Mouse (Mus musculus) olfactory bulb, adult 2 months (tissue): ENCODE data around the gene Aldh3b1. TPM values are rescaled to one million over a fixed set of nuclear protein-coding genes. Genes with fewer than 3 reads are reported as not detected.

Experiments
- H3K27ac ChIP-seq: fragments of 200-500 bp; 2 replicates; pipeline ENCODE4 v1.5.1; 2012; ENCODE audit warnings: low read depth, low read length; ENCODE audit not compliant: insufficient read depth
- H3K4me1 ChIP-seq: fragments of 200-500 bp; 2 replicates; pipeline ENCODE4 v1.6.1; 2012; ENCODE audit warnings: low read length; ENCODE audit not compliant: control insufficient read depth, insufficient read depth
- H3K4me3 ChIP-seq: fragments of 200-500 bp; 2 replicates; pipeline ENCODE4 v1.5.1; 2012; ENCODE audit warnings: mild to moderate bottlenecking, low read depth, low read length, moderate library complexity; ENCODE audit not compliant: insufficient read depth
- CTCF ChIP-seq: fragments of 200-500 bp; IDR thresholded peaks from 2 replicates; pipeline ENCODE4 v1.5.1; 2012; ENCODE audit warnings: low read depth, mild to moderate bottlenecking, low read length, moderate library complexity; ENCODE audit not compliant: insufficient read depth
- POLR2A ChIP-seq: fragments of 200-500 bp; IDR thresholded peaks from 2 replicates; pipeline ENCODE4 v1.6.1; 2012; ENCODE audit warnings: mild to moderate bottlenecking, low read depth, low read length, moderate library complexity; ENCODE audit not compliant: insufficient read depth
- WGBS: fragments of 180-500 bp; shearing (Covaris S2); methylation state at CpG from one replicate; pipeline ENCODE4 v1.1.7; 2018; 5-methylcytosine and 5-hydroxymethylcytosine counted together
- polyA plus RNA-seq: library from polyadenylated mRNA; stranded (reverse); fragments of >200 nt; gene quantifications from 2 replicates; pipeline ENCODE4 v1.2.4, GENCODE M21; 2012; ENCODE audit warnings: low replicate concordance; ENCODE audit not compliant: missing spikeins, insufficient read depth, insufficient read length

Gene Aldh3b1
- polyA plus RNA-seq, 1 experiment: not detected

DNA sequence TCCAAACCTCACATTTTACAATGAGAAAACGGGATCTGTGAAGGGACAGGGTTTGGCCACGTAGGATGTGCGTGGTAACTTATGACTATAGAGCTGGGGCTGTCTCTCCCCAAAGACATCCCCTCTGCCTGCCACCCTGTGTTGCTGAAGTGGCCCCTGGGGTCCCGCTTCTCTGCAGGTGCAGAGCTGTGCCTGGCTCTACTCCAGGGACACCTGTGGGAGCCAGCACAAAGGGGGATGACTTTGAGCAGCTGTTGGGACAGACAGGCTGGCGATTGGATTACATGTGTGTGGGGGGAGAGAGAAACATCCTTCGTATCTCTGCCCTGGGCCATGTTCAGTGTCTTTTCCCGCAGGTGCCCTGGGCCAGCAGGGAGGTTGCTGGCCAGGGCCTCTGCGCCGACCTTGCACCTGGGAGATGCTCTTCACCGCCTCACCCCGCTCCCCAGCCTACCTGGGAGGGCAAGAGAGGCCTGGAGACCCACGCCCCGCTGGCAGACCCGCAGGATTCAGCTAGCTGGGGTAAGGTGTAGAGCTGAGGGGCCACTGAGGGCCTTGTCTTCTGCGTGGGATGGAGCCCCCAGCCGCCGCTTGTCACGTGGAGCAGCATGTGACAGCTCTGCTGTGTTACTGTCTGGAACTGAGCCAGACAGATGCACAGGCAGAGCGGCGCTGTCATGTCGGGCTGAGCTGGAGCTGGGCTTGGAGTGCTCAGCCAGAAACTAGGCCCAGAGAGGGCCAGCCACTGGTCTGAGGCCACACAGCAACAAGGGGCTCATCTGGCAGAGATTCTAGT, 852 bp upstream of the Aldh3b1 start:
- peaks cover 25% of the 10 kb centered on the region for H3K4me1 ChIP-seq
- H3K4me3 ChIP-seq: no peak overlapping the region
- 69% methylated on average over 21 of the region's 21 CpGs for WGBS
- no peak for TF ChIP-seq POLR2A
- TF ChIP-seq CTCF: no peak
- H3K27ac ChIP-seq: peak overlapping the region; percentile 9

DNA sequence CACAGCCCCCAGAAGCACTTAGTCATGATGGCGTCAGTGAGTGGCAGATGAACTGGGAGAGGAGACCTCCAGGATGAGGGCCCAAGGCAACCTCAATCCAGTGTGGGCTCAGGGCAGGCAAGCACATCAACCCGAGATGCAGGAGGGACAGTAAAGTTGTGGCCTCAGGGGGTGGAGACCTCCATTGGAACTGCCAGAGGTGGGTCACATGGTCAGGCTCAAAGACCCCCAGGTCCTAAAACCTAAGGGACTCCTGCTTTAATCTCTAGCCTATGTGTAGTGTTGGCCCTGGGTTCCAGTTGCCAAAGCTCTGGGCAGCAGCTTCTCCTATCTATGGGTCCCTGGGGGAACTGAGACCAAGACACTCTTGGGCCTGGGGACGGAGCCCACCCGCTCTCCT, 829 bp downstream of the Aldh3b1 start:
- H3K27ac ChIP-seq: no peak overlapping the region
- WGBS: 69% methylated on average over 4 of the region's 4 CpGs

DNA sequence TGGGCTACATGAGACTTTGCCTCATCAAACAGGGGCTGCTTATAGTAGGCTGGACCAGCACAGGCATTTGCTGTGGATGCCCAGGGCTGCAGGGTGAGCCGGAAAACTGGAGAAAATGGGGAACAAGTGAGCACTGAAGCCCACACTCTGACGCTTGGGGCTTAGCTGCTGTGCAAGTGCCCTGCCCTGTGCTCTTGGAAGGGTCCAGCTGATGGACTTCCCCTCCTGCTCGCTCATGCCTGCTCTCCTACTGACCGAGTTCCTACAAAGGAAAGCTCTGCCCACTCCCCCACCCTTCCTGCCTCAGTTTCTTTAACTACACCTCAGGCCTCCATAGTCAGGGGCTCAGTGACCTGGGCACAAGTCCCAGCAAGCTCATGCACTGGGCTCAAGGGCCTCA, 1.6 kb downstream of the Aldh3b1 start:
- no peak for TF ChIP-seq CTCF
- TF ChIP-seq POLR2A: no peak
- H3K4me3 ChIP-seq: no peak overlapping the region
- H3K27ac ChIP-seq: no peak overlapping the region
- 88% methylated on average over 4 of the region's 4 CpGs for WGBS
- peaks cover 30% of the 10 kb centered on the region for H3K4me1 ChIP-seq

More for the DNA sequence above, 829 bp downstream of the Aldh3b1 start:
- H3K4me1 ChIP-seq: peaks cover 27% of the 10 kb centered on the region
- H3K4me3 ChIP-seq: no peak overlapping the region
- TF ChIP-seq CTCF (no peak), POLR2A (no peak)

DNA sequence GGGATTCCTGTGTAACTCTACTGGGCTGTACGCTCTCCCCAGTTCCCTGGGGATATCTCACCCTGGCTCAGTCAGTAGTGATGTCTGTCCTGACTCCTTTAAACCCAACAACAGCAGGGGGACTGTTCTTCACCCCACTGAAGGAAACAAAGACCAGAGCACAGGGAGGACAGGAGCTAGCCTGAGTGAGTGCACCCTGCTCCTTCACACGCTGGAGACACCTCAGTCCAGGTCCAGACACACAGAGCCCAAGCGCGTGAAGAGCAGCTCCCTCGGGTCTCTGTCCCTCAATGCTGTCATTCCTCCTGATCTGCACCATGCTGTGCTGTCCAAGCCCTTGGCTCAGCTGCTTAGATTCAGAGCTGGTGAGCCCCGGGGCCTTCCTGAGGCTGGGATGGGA, 2.9 kb downstream of the Aldh3b1 start:
- peaks cover 30% of the 10 kb centered on the region for H3K4me1 ChIP-seq
- 61% methylated on average over 6 of the region's 6 CpGs for WGBS
- no peak for TF ChIP-seq POLR2A
- no peak for TF ChIP-seq CTCF
- no peak overlapping the region for H3K27ac ChIP-seq
- no peak overlapping the region for H3K4me3 ChIP-seq

DNA sequence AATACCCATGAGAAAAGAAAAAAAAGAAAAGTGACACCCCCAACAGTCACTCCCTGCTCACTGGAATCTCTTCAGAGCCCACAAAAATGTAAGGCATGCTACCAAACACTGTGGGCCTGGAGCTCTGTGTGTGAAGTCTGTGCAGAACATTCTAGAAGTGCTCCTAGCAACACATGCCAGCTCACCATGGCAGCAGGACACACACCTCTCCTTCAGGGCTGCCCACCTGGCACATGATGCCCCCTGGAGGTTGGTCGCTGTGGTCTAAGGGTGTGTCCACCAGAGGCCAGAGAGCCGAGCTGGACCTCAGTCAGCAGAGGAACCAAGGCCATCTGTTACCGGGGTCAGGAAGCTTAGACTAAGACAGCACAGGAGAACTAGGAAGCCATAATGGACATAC, 3.3 kb downstream of the Aldh3b1 start:
- H3K27ac ChIP-seq: no peak overlapping the region
- 70% methylated on average over 3 of the region's 3 CpGs for WGBS
- H3K4me1 ChIP-seq: peaks cover 30% of the 10 kb centered on the region
- TF ChIP-seq CTCF (no peak), POLR2A (no peak)
- H3K4me3 ChIP-seq: no peak overlapping the region

DNA sequence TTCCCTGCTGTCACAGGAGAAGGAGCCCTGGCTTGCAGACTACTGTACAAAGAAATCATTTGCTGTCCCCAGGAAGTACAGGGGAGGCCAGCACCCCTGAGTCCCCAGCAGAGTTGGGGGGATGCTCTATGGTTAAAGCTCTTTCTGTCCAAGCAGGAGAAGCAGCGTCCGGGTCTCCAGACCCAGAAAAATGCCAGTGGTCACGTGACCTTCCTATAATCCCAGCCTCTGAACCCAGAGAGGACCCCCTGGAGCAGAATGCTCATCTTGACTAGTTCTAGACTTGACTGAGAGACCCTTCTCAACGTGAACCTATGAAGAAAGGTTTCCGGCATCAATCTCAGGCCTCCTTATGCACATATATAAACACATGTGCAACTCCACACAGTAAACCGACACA, 3.7 kb downstream of the Aldh3b1 start:
- Histone ChIP-seq H3K27ac (no peak overlapping the region), H3K4me3 (no peak overlapping the region), H3K4me1 (peaks cover 30% of the 10 kb centered on the region)
- WGBS: 84% methylated on average over 6 of the region's 6 CpGs
- TF ChIP-seq POLR2A (no peak), CTCF (no peak)

DNA sequence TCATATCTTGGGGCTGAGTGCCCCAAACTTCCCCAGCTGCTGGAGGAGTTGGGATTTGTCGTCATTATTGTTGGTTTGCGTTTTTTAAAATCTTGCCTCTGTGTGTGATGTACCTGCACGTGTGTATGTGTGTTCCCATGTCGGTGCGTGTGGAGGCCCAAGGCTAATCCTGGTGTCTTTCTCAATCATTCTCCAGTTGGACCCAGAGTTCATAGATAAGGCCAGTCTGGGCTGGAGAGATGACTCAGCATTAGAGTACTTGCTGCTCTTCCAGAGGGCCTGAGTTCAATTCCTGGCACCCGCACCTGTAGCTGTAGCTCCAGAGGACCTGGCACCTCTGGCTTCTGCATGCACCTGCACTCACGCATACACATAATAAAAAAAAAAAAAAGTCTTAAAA, 4.7 kb downstream of the Aldh3b1 start:
- TF ChIP-seq POLR2A: no peak
- Histone ChIP-seq H3K27ac (no peak overlapping the region), H3K4me1 (peaks cover 20% of the 10 kb centered on the region), H3K4me3 (no peak overlapping the region)
- 90% methylated on average over 7 of the region's 7 CpGs for WGBS

DNA sequence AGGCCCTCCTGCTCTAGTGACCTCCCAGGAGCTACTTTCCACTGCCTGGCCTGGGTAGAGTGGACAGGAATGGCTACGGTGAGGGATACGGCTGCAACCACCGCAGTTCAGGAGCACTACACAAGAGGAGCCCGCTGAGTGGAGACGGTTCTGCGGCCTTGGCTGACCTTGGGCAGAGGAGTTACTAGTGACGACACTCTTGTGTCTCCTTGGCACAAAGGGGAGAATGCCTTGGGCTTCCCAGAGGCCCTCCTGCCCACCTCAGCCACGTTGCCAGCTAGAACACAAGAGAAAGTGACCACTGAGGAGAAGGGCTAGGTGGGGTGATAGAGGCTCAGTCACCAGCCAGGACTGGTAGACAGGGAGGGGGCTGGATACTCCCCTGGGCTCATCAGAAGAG, 5.4 kb downstream of the Aldh3b1 start:
- no peak overlapping the region for H3K4me3 ChIP-seq
- 87% methylated on average over 8 of the region's 8 CpGs for WGBS
- TF ChIP-seq CTCF: no peak
- no peak for TF ChIP-seq POLR2A
- H3K4me1 ChIP-seq: peaks cover 13% of the 10 kb centered on the region
- no peak overlapping the region for H3K27ac ChIP-seq

DNA sequence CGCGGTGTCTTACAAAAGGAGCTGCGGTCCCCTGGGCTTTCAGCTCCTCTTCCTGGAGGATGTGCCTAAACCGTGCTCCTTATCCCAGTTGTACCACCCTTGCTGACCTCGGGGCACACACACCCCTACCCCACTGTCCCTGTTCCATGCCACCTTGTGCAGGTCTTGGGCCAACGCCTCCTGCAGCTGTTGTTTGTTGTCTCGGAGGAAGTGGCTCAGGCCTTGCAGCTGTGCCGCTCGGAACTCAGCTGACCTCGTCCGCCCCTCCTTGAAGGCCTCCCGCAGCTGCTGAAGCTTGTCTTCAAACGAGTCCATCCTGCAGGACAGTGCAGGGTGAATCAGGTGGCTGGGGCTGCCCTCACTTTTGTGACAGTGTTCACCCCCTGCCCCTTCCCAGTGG, 6.0 kb downstream of the Aldh3b1 start:
- TF ChIP-seq CTCF (no peak), POLR2A (no peak)
- 68% methylated on average over 13 of the region's 13 CpGs for WGBS
- Histone ChIP-seq H3K4me3 (no peak overlapping the region), H3K4me1 (0 out of 2 replicates have a peak, but pooled peaks cover 7% of the 10 kb centered on the region), H3K27ac (no peak overlapping the region)
